Mouse (Mus musculus): ENCODE measurements around the gene Phf7. TPM values are rescaled to one million over a fixed set of nuclear protein-coding genes. Genes with fewer than 3 reads are reported as not detected.

The Phf7 gene
- 11.8 and 16.5 TPM in 2 replicates for polyA plus RNA-seq (2014; fragmentation: Nextera tagmentation; extraction: Ambion mirVana)

DNA sequence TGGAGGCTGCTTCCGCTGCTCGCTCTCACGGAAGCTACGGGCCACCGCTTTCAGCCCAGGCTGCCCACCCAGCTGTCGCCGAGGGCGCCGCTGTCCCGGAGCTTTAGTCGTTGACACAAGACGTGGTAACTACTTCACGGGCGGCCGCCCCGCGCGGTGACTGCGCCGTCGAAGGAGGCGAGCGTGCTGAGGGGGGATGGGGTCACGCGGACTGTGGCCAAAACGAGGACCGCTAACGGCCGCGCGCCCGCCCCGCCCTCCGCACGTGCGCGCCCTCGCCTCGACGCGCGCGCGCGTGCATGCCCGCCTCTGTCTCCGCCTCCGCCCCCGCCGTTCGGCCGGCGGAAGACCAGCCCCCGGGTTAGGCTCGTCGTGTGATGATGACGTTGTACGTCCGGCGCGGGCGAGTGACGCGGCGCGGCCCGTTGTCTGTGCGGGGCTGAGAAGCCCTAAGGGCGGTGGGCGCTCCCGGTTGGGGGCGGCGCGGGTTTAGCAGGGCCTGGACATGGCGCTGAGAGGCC, at the start of gene Phf7, which contains the start of gene Bap1:
Gene Phf7 (minus strand): TSS at position 234 of the 521 bp plus-strand sequence.
Gene Bap1 (plus strand): TSS at position 367 of the 521 bp plus-strand sequence.
- Histone ChIP-seq H3K4me3 (ENCODE audit: low read depth, low read length) (peak within 1 kb of the TSS; percentile 99), H3K4me1 (ENCODE audit: insufficient read depth) (0 out of 2 replicates have a peak, but pooled peaks cover 2% of the 10 kb centered on the region), H3K9me3 (ENCODE audit: low read depth, low read length) (no peaks in the 10 kb centered on the region), H3K9ac (peak within 1 kb of the TSS; percentile 99), H3K36me3 (ENCODE audit: insufficient read depth) (peaks cover 36% of the 10 kb centered on the region), H3K27me3 (ENCODE audit: insufficient read depth, low read length) (no peaks in the 10 kb centered on the region), H3K4me2 (peak within 1 kb of the TSS; percentile 76), H3K27ac (ENCODE audit: low read depth) (peak within 1 kb of the TSS; percentile 97)
- TF ChIP-seq CTCF (IDR thresholded peaks at IDR 0.05; ENCODE audit: low read depth): no peak
- ATAC-seq (ENCODE audit: insufficient read depth): peak; percentile 92
- under 1% methylated on average over 74 of the region's 75 CpGs for WGBS
- DNase-seq: peak; percentile 98

DNA sequence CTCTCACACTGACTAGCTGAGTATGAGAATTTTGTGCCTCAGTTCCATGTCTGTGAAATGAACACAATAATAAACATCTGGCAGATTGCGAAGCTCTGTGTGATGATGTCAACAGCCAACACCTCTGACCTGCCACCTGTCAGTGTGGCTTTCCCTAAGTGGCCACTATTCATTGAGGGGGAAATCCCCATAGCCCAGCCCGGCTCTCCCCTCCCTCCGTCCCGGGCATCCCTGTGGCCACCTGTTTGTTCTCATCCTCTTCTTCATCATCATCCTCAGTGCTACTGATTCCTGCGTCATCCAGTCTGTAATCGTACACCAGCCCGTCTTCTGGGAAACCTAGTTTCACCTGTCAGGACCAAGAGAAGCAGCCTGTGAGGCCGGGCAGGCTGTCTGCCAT, 34.6 kb upstream of the Phf7 start:
- WGBS: 67% methylated on average over 8 of the region's 8 CpGs
- no peak for ATAC-seq (ENCODE audit: insufficient read depth)
- Histone ChIP-seq H3K27ac (ENCODE audit: low read depth) (no peak overlapping the region), H3K9me3 (ENCODE audit: low read depth, low read length) (no peaks in the 10 kb centered on the region), H3K36me3 (ENCODE audit: insufficient read depth) (no peaks in the 10 kb centered on the region), H3K4me3 (ENCODE audit: low read depth, low read length) (no peak overlapping the region), H3K9ac (no peak overlapping the region), H3K4me1 (ENCODE audit: insufficient read depth) (no peaks in the 10 kb centered on the region), H3K27me3 (ENCODE audit: insufficient read depth, low read length) (no peaks in the 10 kb centered on the region), H3K4me2 (no peak overlapping the region)
- no peak for DNase-seq
- no peak for TF ChIP-seq CTCF (IDR thresholded peaks at IDR 0.05; ENCODE audit: low read depth)

DNA sequence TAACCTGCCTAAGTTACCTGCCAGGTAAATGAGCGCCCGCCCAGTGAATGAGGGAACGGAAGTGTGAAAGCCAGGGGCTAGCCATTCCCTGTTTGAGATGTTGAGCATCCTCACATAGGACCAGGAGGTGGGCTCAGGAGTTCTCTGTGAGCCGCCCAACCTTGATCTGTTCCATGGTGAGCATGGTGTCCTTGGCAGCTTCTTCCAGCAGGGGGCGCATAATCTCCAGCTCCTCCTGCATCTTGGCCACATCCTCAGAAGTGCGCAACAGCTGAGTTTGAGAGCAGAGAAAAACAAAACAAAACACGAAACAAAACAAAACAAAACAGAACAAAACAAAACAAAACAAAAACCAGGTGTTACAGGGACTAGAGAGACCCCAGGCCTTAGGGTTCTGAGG, 21.0 kb upstream of the Phf7 start:
- no peak overlapping the region for H3K4me2 ChIP-seq
- 18% methylated on average over 7 of the region's 7 CpGs for WGBS
- H3K36me3 ChIP-seq (ENCODE audit: insufficient read depth): no peaks in the 10 kb centered on the region
- no peaks in the 10 kb centered on the region for H3K27me3 ChIP-seq (ENCODE audit: insufficient read depth, low read length)
- ATAC-seq (ENCODE audit: insufficient read depth) (0 out of 2 replicates have a peak, but pooled peaks have one; percentile 33), DNase-seq (peak; percentile 91)
- H3K4me3 ChIP-seq (ENCODE audit: low read depth, low read length): no peak overlapping the region
- H3K4me1 ChIP-seq (ENCODE audit: insufficient read depth): no peaks in the 10 kb centered on the region
- TF ChIP-seq CTCF (IDR thresholded peaks at IDR 0.05; ENCODE audit: low read depth): peak; percentile 94
- no peak overlapping the region for H3K9ac ChIP-seq
- no peaks in the 10 kb centered on the region for H3K9me3 ChIP-seq (ENCODE audit: low read depth, low read length)
- no peak overlapping the region for H3K27ac ChIP-seq (ENCODE audit: low read depth)

DNA sequence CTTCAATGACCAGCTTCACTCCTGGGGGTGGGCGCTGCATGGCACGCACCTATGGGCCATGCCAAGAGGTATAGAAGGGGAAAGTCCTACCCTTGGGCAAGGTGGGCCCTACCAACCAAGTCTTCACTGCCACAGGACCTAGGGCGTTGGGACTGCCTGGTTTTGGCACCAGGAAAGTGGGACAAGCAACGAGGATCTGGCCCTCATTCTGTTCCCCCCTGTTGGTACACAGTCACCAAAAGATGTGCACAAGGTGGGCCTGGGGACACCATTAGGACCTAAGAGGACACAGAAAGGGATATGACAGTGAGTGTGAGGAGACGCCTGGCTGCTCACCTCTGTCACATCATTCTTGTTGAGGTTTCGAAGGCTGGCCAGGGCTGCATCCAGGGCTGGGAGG, 20.0 kb upstream of the Phf7 start:
- no peak for TF ChIP-seq CTCF (IDR thresholded peaks at IDR 0.05; ENCODE audit: low read depth)
- no peak for ATAC-seq (ENCODE audit: insufficient read depth)
- Histone ChIP-seq H3K4me1 (ENCODE audit: insufficient read depth) (no peaks in the 10 kb centered on the region), H3K9ac (no peak overlapping the region), H3K4me3 (ENCODE audit: low read depth, low read length) (no peak overlapping the region), H3K9me3 (ENCODE audit: low read depth, low read length) (no peaks in the 10 kb centered on the region), H3K27me3 (ENCODE audit: insufficient read depth, low read length) (no peaks in the 10 kb centered on the region), H3K4me2 (no peak overlapping the region), H3K36me3 (ENCODE audit: insufficient read depth) (no peaks in the 10 kb centered on the region), H3K27ac (ENCODE audit: low read depth) (no peak overlapping the region)
- no peak for DNase-seq
- 91% methylated on average over 6 of the region's 6 CpGs for WGBS

DNA sequence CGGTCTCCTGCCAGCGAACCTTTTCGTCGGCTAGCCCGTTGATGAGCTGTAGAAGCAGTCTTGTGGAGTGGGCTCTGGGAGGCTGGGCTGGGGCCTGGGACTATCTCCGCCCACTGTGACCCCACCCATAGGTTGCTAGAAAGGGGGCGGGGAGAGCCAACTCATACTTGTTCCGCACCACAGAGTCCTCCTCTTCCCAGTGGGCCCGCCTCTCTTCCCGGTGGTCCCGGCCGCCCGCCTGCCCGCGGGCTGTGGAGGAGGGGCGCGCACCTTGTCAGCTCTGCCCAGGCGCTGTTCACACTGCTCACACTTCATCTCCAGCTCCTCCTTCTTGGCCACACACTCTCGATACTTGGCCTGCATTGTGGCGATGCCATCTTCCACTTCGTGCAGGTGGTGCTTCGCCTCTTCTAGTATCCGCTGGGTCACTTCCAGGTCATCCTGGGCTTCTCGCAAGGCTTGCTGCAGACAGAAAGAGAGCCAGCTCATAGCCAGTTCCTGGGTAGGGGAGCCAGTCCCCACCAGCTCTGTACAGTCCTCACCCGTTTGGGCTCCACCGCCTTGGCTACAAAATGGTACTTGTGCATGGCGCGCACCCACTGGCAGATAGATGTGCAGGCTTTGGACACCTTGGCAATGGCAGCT, 18.5 kb upstream of the Phf7 start:
- peak; percentile 93 for ATAC-seq (ENCODE audit: insufficient read depth)
- Histone ChIP-seq H3K4me1 (ENCODE audit: insufficient read depth) (no peaks in the 10 kb centered on the region), H3K4me3 (ENCODE audit: low read depth, low read length) (peak overlapping the region; percentile 33), H3K9me3 (ENCODE audit: low read depth, low read length) (no peaks in the 10 kb centered on the region), H3K9ac (peak overlapping the region; percentile 27), H3K27me3 (ENCODE audit: insufficient read depth, low read length) (no peaks in the 10 kb centered on the region), H3K27ac (ENCODE audit: low read depth) (peak overlapping the region; percentile 26; the same call in 1 of the 2 replicates), H3K4me2 (peak overlapping the region; percentile 67), H3K36me3 (ENCODE audit: insufficient read depth) (no peaks in the 10 kb centered on the region)
- WGBS: 11% methylated on average over 28 of the region's 28 CpGs
- no peak for TF ChIP-seq CTCF (IDR thresholded peaks at IDR 0.05; ENCODE audit: low read depth)
- DNase-seq: peak; percentile 87

DNA sequence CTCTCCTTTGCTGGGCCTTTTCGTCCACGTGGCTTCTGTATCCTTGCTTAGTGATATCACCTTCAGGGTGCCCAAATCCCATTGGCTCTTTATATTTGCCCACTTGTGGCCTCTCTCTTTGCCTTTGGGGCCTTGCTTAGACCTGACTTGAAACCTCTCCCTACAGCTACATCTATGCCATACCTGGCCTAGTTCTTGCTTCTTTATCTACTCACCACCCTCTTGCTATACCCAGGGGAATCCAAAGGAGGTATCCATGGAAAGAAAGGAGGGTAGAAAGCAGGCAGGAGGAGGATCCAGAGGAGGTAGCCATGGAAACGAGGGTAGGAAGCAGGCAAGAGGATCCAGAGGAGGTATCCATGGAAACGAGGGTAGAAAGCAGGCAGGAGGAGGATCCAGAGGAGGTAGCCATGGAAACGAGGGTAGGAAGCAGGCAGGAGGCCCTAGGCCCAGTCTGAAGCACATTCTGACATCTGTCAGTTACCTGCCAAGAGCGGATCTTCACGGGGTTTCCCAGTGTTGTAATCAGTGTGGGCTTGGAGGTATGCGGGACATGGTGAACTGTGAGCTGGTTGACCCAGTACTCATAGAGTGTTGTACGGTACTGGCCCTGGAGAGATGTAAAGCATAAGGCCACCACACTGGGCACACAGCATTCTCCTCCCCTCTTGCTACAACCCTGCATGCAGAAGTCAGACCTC, 17.3 kb upstream of the Phf7 start:
- WGBS: 62% methylated on average over 9 of the region's 9 CpGs
- DNase-seq: no peak

DNA sequence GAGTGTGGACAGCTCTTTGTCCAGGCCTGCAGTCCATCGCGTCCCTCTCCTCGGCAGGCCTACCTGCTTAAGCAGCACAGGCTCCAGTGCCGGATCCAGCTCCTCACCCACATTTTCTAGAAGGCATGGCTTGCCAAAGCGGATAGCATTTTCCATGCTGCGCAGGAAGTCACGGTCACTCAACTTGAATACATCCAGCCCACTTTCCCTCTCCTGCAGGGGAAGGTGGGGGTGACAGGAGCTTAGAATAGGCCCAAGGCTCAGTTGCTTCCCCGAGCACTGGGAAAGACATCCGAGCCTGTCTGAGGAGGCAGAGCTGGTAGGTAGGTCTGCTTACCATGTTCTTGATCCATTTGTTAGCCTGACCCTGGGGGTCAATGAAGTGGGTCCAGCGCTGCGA, 16.5 kb upstream of the Phf7 start:
- H3K9ac ChIP-seq: no peak overlapping the region
- H3K27me3 ChIP-seq (ENCODE audit: insufficient read depth, low read length): no peaks in the 10 kb centered on the region
- no peaks in the 10 kb centered on the region for H3K4me1 ChIP-seq (ENCODE audit: insufficient read depth)
- no peak for TF ChIP-seq CTCF (IDR thresholded peaks at IDR 0.05; ENCODE audit: low read depth)
- H3K27ac ChIP-seq (ENCODE audit: low read depth): no peak overlapping the region
- 78% methylated on average over 11 of the region's 11 CpGs for WGBS
- H3K4me3 ChIP-seq (ENCODE audit: low read depth, low read length): no peak overlapping the region
- no peak overlapping the region for H3K4me2 ChIP-seq
- no peak for DNase-seq
- no peak for ATAC-seq (ENCODE audit: insufficient read depth)
- H3K36me3 ChIP-seq (ENCODE audit: insufficient read depth): no peaks in the 10 kb centered on the region; the same call in 1 of the 2 replicates
- H3K9me3 ChIP-seq (ENCODE audit: low read depth, low read length): no peaks in the 10 kb centered on the region

More for the DNA sequence above, 17.3 kb upstream of the Phf7 start:
- Histone ChIP-seq H3K9ac (no peak overlapping the region), H3K4me3 (ENCODE audit: low read depth, low read length) (no peak overlapping the region), H3K9me3 (ENCODE audit: low read depth, low read length) (no peaks in the 10 kb centered on the region), H3K4me2 (peak overlapping the region; percentile 67; the same call in 1 of the 2 replicates), H3K27ac (ENCODE audit: low read depth) (no peak overlapping the region), H3K4me1 (ENCODE audit: insufficient read depth) (no peaks in the 10 kb centered on the region), H3K36me3 (ENCODE audit: insufficient read depth) (no peaks in the 10 kb centered on the region), H3K27me3 (ENCODE audit: insufficient read depth, low read length) (no peaks in the 10 kb centered on the region)
- TF ChIP-seq CTCF (IDR thresholded peaks at IDR 0.05; ENCODE audit: low read depth): no peak
- no peak for ATAC-seq (ENCODE audit: insufficient read depth)

Measured in lung, embryonic 14.5 days (tissue).